Mouse (Mus musculus): ENCODE measurements around the gene Babam2.

DNA sequence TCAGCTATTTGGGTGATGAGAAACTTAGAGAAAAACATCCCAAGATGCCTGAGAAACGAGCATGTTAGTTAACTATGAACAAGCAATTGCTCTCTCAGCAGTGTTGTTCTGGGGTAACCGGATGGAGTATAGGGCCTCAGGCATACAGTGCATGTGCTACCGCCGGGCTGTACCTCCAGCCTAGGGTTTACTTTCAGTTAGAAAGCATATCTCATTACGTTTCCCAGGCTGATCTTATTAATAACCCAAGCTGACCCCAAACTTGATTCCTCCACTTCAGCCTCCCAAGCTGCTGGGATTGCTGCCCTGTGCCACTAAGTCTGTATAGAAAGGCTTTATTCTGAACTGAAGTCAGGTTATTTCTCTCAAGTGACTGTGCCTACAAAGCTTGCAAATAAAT lies 205.4 kb downstream of the Babam2 start:
- TF ChIP-seq CTCF (IDR thresholded peaks at IDR 0.05; ENCODE audit: low read depth) (no peak), EP300 (IDR thresholded peaks at IDR 0.05; ENCODE audit: low read depth) (no peak)
